Mouse (Mus musculus) layer of hippocampus, adult 9-11 months (tissue): ENCODE results near the gene Bag5.
"Not testable (repeated sequence)": the region's sequence is repeated elsewhere in the genome, so short reads cannot be mapped to it uniquely, and the experiment has no call there.

ENCODE experiments used
- DNase-seq: peaks from one replicate; pipeline ENCODE4 v3.0.0; 2022

The Bag5 gene

GRCm38 (mm10) chr12:111713004-111713651 is at the start of gene Bag5, which contains the start of gene Apopt1:
Bag5 (minus strand) TSS chr12:111713257.
Apopt1 (plus strand) TSS chr12:111713261.
- peak; percentile 89 for DNase-seq

GRCm38 (mm10) chr12:111760306-111760908 is 47.4 kb upstream of the Bag5 start:
- DNase-seq: no peak

DNA sequence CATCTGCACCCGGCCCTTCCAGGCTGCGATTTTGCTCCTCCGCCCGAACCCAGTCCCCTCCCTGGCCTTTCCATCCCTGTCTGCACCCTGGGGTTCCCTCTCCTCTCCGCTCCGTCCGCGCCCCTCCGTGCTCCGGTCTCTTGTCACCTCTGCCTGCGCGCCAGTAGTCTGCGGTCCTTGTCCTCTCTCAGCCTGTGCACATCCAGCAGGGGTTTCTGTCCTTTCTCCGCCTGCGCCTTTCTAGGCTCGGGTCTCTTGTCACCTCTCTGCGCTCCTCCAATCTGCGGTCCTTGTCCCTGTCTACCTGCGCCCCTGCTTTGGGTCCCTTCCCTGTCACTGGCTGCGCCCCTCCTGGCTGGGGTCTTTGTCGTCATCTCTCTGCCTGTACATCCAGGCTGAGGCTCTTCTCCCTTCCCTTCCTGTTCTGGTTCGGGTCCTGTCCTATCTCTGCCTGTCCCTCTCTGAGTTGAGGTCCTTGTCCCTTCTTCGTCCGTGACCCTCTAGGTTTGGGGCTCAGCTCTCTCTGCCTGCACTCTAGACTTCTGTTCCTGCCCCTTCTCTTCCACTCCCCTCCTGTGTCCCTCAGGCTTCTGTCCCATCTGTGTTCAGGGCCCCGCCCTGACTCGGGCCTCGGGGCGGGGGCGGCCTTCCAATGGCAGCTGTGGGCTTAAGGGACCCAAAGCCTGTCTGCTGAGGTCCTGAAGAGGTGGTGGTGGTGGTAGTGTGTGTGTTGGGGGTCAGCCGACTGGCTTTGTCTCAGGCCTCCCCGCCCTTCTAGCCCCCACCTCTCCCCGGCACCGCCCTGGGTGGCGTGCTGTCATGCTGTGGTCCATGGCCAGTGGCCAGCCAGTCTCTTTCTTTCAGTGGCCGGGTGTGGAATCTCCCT is 46.4 kb upstream of the Bag5 start:
- peak; percentile 41 for DNase-seq

DNA sequence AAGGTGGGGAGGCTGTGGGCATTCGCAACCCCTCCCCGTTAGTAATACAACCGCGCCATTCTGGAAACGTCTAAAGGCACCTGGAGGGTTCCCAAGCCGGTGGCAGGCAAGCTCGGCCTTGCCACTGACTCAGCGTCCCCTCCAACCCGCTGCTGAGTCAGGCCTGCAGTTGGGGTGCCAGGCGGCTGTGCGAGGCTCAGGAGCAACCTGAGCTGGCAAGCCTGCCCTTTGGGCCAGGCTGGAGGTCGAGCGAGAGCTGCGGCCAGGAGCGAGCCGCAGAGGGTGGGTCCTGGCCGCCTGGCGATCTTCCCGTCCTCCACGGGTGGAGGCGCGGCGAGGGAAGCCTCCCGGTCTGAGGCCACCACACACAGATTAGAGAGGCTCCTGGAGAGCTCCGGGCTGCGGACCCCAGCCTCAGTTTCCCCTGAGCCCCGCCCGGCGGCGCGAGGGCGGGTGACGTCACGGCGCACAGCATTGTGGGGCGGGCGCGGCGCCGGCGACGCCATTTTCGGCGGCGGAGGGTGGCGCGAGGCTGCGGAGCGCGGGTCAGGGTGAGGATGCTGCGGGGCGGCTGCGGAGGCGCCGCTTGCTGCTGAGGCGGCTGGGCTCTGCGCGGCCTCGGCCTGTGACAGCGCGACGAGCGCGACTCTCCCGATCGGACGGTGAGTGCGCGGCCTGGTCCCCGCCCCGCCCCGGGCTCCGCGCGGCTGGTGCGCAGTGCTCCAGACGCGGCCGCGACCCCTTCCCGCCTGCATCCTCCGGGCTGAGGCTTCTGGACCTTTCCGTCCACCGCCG is 45.5 kb upstream of the Bag5 start, which contains the start of gene Klc1:
Klc1 (plus strand) TSS at position 469 of the 795 bp plus-strand sequence.
- DNase-seq: peak; percentile 60

DNA sequence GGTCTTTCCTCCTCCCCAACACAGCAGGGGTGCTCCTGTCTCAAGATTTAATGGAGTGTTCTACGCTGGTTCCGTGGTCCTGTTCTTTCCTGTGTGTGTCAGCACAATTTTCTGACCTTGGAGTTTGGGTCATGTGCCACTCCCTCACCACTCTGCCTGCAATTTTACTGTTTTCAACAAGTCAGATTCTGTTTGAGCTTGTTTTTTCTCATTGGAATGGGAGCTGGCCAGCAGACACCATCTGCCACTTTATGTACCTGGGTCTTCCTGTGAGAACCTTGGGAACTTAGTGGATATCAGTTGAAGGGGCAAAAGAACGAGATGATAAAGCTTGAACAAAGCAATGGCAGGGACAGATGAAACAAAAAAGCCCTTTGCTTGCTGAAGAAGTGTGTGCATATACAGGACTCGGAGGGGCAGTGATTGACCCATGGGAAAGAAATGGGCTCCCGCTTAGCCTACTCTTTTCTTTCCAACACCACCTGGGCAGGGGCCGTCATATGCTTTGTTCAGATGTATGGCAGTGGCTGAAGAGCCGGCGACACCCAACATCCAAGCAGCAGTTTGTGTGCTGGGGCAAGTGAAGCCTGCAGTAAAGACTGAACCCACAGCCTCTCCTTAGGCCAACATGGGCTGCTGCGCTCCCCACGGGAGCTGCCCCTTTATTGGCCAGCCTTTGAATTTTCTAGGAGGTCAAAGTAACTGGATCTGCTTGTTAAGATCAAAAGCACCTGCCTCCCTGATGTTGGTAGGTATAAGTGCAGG is 44.7 kb upstream of the Bag5 start:
- no peak for DNase-seq

GRCm38 (mm10) chr12:111756698-111757082 is 43.6 kb upstream of the Bag5 start:
- no peak for DNase-seq

DNA sequence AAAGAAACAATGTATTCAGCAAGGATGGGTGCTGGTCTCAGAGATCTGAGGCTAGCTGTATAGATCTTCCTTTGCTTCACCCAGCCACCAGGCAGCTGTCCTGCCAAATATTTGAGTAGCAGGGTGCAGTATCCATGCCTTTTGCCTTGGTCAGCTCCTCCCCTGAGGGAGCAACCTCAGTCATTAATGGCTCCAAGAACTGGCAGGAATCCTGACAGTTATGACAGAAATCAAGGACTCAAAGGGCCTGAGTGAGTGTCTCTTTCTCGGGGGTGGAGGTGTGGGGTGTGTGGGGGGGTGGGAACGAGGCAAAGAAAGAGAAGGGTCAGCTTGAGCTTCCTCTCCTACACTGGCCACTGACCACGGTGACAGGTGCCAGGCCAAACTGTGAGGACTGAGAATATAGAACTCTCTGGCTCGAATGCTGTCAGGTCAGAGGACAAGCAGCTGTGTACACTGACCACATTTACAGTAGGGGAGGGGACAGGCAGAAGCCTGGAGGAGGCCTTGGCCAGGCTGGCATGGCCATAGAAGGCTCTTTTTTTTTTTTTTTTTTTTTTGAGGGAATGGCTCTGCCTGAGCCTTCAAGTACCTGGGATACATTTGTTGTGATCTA is 43.1 kb upstream of the Bag5 start:
- DNase-seq: no peak

DNA sequence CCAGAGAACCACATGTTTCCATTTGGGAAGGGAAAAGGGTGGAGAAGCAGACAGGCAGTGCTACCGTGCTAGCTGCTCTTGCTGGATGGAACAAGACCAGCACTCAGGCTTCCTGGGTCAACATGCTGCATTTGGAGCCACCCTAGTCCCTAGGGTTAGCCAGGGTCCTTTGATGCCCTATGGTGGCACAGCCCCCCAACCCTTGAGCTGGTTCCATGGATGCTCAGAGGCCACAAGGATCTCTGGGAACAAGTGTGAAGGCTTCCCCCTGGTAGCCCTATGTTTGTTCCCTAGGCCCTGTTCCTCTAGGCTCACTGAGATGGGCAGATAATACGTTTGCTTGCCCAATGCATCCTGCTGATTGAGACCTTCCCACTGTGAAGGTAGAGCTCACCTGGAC is 42.2 kb upstream of the Bag5 start:
- no peak for DNase-seq

DNA sequence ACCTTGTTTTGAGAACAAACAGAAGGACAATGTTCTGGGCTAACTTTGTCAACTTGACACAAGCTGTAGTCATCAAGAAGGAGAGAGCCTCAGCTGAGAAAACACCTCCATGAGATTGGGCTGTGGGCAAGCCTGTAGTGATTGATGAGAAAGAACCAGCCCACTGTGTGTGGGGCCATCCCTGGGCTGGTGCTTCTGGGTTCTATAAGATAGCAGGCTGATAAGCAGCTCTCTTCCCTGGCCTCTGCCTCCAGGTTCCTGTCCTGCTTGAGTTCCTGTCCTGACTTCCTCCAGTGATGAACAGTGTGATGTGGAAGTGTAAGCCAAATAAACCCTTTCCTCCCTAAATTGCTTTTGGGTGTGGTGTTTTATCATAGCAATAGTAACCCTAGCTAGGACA is 41.7 kb upstream of the Bag5 start:
- DNase-seq: no peak

DNA sequence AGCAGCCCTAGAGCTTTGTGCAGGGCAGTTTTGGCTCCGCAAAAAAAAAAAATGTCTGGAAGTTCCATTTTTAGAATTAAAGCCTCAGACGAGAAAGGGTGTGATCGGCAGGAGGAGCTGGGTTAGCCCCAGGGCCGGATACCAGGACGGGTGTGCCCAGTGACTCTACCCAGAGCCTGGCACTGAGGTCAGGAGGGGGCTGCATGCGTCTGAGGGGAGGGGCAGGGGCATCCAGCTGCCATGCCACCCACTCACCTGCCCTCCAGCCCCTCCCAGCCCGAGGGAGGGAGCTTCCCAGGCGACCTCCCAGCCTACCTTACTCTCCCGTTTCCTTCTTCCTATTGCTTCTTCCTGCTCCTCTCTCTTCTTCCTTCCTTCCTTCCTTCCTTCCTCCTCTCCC is 40.3 kb upstream of the Bag5 start:
- no peak for DNase-seq

DNA sequence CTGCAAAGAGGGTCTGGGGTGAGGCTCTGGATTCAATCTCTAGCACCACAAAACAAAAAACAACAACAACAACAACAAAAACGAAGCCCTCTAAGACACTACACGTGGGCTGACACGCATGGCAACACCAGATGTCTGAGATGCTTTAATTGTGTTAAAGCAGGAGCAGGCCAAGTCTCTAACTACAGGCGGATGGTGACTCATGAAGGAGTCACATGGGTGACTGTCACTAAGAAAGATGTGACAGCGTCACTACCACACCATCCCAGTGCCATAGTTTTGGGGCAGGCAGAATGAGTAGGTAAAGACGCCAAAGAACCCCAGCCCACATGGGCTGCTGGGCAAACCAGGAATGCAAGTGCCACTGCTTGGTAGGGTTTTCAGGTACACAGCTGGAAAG is 39.4 kb upstream of the Bag5 start:
- DNase-seq: peak; percentile 44

DNA sequence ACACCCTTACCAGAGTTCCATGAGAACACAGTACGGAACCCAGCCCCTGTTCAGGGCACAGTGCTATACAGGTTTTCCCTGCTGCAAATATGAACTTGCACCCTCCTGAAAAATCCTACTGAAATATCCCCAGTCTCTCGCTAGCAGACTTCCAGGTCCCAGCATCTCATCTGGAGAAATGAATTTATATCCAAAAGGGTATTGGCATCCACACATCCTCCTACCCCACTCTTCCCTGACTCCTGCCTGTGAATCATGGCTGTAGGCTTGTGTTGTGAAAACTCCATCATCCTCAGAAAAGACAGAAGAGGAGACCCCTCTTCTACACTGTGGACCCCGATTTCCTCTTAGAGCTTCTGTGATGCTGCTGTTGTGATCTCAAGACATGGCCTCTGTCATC is 37.7 kb upstream of the Bag5 start:
- DNase-seq: no peak

GRCm38 (mm10) chr12:111747421-111747820 is 34.4 kb upstream of the Bag5 start:
- no peak for DNase-seq

DNA sequence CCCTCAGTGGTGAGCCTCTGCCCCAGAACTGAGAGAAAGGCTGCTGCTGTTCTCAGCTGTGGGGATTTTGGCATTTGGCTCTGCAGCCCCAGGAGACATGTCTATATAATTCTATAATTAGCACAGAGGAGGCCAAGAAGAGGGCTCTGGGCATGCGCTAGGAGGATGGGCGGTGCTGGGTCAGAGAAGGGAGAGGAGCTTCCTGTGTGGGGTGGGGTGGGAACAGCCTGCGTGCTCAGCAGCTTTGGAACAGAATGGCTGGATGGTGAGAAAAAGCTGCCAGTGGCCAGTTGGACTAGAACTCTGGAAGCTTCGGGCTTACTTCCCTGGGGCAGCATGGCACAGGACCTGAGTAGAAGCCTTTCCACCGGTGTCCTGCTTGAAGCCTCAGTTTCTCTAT is 33.0 kb upstream of the Bag5 start:
- DNase-seq: peak; percentile 50

- DNase-seq: no peak
These were observed 32.2 kb upstream of the Bag5 start for GRCm38 (mm10) chr12:111745274-111745673.

DNA sequence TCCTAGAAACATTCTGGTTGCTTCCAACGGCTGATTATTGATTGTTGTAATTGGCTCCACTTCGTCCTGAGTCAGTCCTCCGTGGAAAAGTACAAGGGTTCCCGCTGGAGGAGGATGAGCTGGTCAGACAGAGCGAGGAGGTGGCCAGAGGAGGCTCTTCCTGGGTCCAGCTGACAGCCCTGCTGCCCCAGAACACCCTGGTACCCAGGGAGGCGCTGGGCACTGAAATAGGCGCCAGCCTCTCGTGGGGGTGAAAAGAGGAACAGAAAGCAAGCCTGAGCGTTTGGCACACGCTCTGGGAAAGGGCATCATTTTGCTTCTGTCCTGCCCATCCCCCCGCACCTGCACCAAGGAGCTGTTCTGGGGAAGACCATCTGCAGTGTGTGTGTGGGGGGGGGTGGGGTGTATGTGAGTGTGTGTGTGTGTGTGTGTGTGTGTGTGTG is 30.9 kb upstream of the Bag5 start:
- no peak for DNase-seq

- DNase-seq: no peak
These were observed 30.4 kb upstream of the Bag5 start for GRCm38 (mm10) chr12:111743419-111743818.

GRCm38 (mm10) chr12:111741338-111741737 is 28.3 kb upstream of the Bag5 start:
- no peak for DNase-seq

- peak; percentile 78 for DNase-seq
These were observed 25.7 kb upstream of the Bag5 start for GRCm38 (mm10) chr12:111738754-111739153.

DNA sequence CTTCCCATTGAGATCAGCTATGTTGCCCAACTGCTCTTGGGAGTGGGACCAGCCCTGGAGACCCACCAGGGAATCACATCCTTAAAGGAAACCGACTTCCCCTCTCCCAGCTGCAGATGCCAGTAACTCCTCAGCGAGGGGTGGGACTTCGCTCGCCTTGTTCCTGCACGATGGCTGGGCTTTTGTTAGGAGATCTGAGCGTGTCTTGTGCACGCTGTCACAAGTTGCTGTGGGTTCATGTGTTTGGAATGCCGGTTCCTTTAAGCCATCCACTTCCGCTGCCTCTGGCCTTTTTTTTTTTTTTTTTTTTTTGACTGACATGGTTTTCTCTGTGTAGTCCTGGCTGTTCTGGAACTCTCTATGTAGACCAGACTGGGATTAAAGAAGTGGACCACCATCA is 24.3 kb upstream of the Bag5 start:
- DNase-seq: no peak

DNA sequence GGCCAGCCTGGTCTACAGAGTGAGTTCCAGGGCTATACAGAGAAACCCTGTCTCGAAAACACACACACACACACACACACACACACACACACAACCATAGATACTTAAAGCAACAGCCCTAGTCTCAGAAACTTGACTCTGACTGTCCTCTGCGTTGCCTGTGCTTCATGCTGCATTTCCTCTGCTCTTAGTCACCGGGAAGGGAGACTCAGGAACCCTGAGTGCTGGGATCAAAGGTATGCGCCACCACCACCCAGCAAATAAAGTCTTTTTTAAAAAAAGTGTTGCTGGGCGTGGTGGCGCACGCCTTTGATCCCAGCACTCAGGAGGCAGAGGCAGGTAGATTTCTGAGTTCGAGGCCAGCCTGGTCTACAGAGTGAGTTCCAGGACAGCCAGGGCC is 23.6 kb upstream of the Bag5 start:
- not testable (repeated sequence) for DNase-seq

GRCm38 (mm10) chr12:111734912-111735311 is 21.9 kb upstream of the Bag5 start:
- no peak for DNase-seq
